Comparison of ENCODE assay signal across 8 mouse cellular contexts in genomic region chr11:93994531-93994930, GRCm38 (mm10). TPM values are rescaled to one million over a fixed set of nuclear protein-coding genes. Genes with fewer than 3 reads are reported as not detected.
DNase-seq lines count a peak whose midpoint lies in the region; ATAC-seq and TF ChIP-seq lines count a peak whose summit lies in the region.

No protein-coding gene starts in this region.

- no peaks in the 10 kb centered on the region for H3K27me3 ChIP-seq in ES-Bruce4 (ENCODE audit: control insufficient read depth, insufficient read depth, low read length, poor library complexity, severe bottlenecking)
- no peaks in the 10 kb centered on the region for H3K27me3 ChIP-seq in heart, embryonic 11.5 days (ENCODE audit: control insufficient read depth, insufficient read depth, low read length)
- H3K27me3 ChIP-seq in liver, postnatal 0 days (ENCODE audit: insufficient read depth, low read length), result no peaks in the 10 kb centered on the region

- H3K4me2 ChIP-seq in heart, embryonic 11.5 days, result peak overlapping the region; percentile 65
- peak overlapping the region; percentile 76 for H3K4me2 ChIP-seq in liver, postnatal 0 days (ENCODE audit: low read depth, low read length)

- no peaks in the 10 kb centered on the region for H3K36me3 ChIP-seq in ES-Bruce4 (ENCODE audit: control insufficient read depth, insufficient read depth, low read length, poor library complexity, severe bottlenecking)
- H3K36me3 ChIP-seq in heart, embryonic 11.5 days (ENCODE audit: control insufficient read depth, insufficient read depth, low read length), result no peaks in the 10 kb centered on the region
- no peaks in the 10 kb centered on the region for H3K36me3 ChIP-seq in liver, postnatal 0 days (replicated peaks; ENCODE audit: insufficient read depth, low read length)

- H3K9me3 ChIP-seq in ES-Bruce4 (replicated peaks; ENCODE audit: control insufficient read depth, insufficient read depth, low read length, poor library complexity, severe bottlenecking), result no peaks in the 10 kb centered on the region
- H3K9me3 ChIP-seq in heart, embryonic 11.5 days (replicated peaks; ENCODE audit: control insufficient read depth, low read length), result no peaks in the 10 kb centered on the region
- H3K9me3 ChIP-seq in liver, postnatal 0 days (ENCODE audit: low read length), result no peaks in the 10 kb centered on the region

- ATAC-seq in heart, embryonic 11.5 days (replicated peaks; ENCODE audit: insufficient number of reproducible peaks, low FRiP score, low TSS enrichment), result no peak
- ATAC-seq in liver, postnatal 0 days, result no peak

- TF ChIP-seq POLR2A in ES-Bruce4 (IDR thresholded peaks at IDR 0.05; ENCODE audit: insufficient read depth, low read length), result no peak

- peak overlapping the region; percentile 92 for H3K9ac ChIP-seq in ES-Bruce4 (ENCODE audit: low read depth, poor library complexity, severe bottlenecking)
- H3K9ac ChIP-seq in heart, embryonic 11.5 days (ENCODE audit: low read depth, low read length), result peak overlapping the region; percentile 86
- H3K9ac ChIP-seq in liver, postnatal 0 days (replicated peaks), result peak overlapping the region; percentile 76

- peak overlapping the region; percentile 99; the same call in 1 of the 2 replicates for H3K4me3 ChIP-seq in ES-Bruce4 (ENCODE audit: low read depth, low read length)
- H3K4me3 ChIP-seq in heart, embryonic 11.5 days (ENCODE audit: low read depth, low read length), result peak overlapping the region; percentile 69
- peak overlapping the region; percentile 96 for H3K4me3 ChIP-seq in liver, postnatal 0 days (ENCODE audit: low read depth, low read length)

- no peak for TF ChIP-seq EP300 in ES-Bruce4 (IDR thresholded peaks at IDR 0.05; ENCODE audit: insufficient read depth, low read depth, low read length)
- TF ChIP-seq EP300 in liver, postnatal 0 days (IDR thresholded peaks at IDR 0.05; ENCODE audit: low read depth), result no peak

- no peak for TF ChIP-seq CTCF in ES-Bruce4 (IDR thresholded peaks at IDR 0.05; ENCODE audit: low read depth, low read length)
- TF ChIP-seq CTCF in liver, postnatal 0 days (IDR thresholded peaks at IDR 0.05; ENCODE audit: low read depth), result no peak

- H3K4me1 ChIP-seq in ES-Bruce4 (ENCODE audit: control insufficient read depth, insufficient read depth, low read length), result peaks cover 2% of the 10 kb centered on the region
- H3K4me1 ChIP-seq in heart, embryonic 11.5 days (ENCODE audit: control insufficient read depth, insufficient read depth, low read length), result peaks cover 21% of the 10 kb centered on the region
- H3K4me1 ChIP-seq in liver, postnatal 0 days (ENCODE audit: insufficient read depth), result peaks cover 18% of the 10 kb centered on the region

- peak; percentile 89 for DNase-seq in heart, adult 11 months
- no peak for DNase-seq in heart, postnatal 4 days
- DNase-seq in liver, postnatal 0 days, result no peak
- no peak for DNase-seq in natural killer cell, adult 2 months (ENCODE audit: low spot score in 2 of 2)
- no peak for DNase-seq in thymus, postnatal 36 days
- DNase-seq in spleen, adult 18-20 months, result no peak

- peak overlapping the region; percentile 90 for H3K27ac ChIP-seq in ES-Bruce4 (ENCODE audit: insufficient read depth, low read length)
- peak overlapping the region; percentile 99 for H3K27ac ChIP-seq in heart, embryonic 11.5 days (ENCODE audit: low read depth, low read length)
- peak overlapping the region; percentile 99 for H3K27ac ChIP-seq in liver, postnatal 0 days (ENCODE audit: low read depth)

- 49% methylated on average over 5 of the region's 5 CpGs for WGBS in heart, embryonic 11.5 days (ENCODE audit: insufficient replicate concordance)
- WGBS in liver, postnatal 0 days (ENCODE audit: insufficient replicate concordance), result 47% methylated on average over 5 of the region's 5 CpGs

RNA-seq across cellular contexts. Expression of gene Spag9, which starts 1.4 kb away (rescaled TPM):
- 100 to 1,000 TPM; 139 to 146 TPM for total RNA-seq in heart, postnatal 4 days (2021)
- polyA plus RNA-seq in ES-Bruce4 (2011; ENCODE audit: insufficient read depth, insufficient read length, low read depth, missing spikeins), result 42.5 and 45.7 TPM in 2 replicates
- 38.1 and 40.4 TPM in 2 replicates for polyA plus RNA-seq in heart, embryonic 11.5 days (2014; fragmentation: Nextera tagmentation; extraction: Ambion mirVana)
- 21.3 and 22.8 TPM in 2 replicates for polyA plus RNA-seq in liver, postnatal 0 days (2015; fragmentation: Nextera tagmentation; extraction: Ambion mirVana)

RNA-seq across cellular contexts. Expression of gene Nme1, which starts 26.2 kb away (rescaled TPM):
- total RNA-seq in heart, postnatal 4 days (2021), result 10 to 100 TPM; 32.7 to 37.8 TPM
- 39.2 and 50.4 TPM in 2 replicates for polyA plus RNA-seq in ES-Bruce4 (2011; ENCODE audit: insufficient read depth, insufficient read length, low read depth, missing spikeins)
- polyA plus RNA-seq in heart, embryonic 11.5 days (2014; fragmentation: Nextera tagmentation; extraction: Ambion mirVana), result 135 and 136 TPM in 2 replicates
- 73.5 and 84.8 TPM in 2 replicates for polyA plus RNA-seq in liver, postnatal 0 days (2015; fragmentation: Nextera tagmentation; extraction: Ambion mirVana)

RNA-seq across cellular contexts. Expression of gene Gm20390, which starts 26.4 kb away (rescaled TPM):
- 10 to 100 TPM; 45.3 to 56.6 TPM for total RNA-seq in heart, postnatal 4 days (2021)
- polyA plus RNA-seq in ES-Bruce4 (2011; ENCODE audit: insufficient read depth, insufficient read length, low read depth, missing spikeins), result 150 and 167 TPM in 2 replicates
- polyA plus RNA-seq in heart, embryonic 11.5 days (2014; fragmentation: Nextera tagmentation; extraction: Ambion mirVana), result 308 and 315 TPM in 2 replicates
- 143 and 158 TPM in 2 replicates for polyA plus RNA-seq in liver, postnatal 0 days (2015; fragmentation: Nextera tagmentation; extraction: Ambion mirVana)

RNA-seq across cellular contexts. Expression of gene Nme2, which starts 38.5 kb away (rescaled TPM):
- total RNA-seq in heart, postnatal 4 days (2021), result 1,000 to 10,000 TPM in 1 of 2 experiments, 100 to 1,000 TPM in 1; 991 to 1,141 TPM
- polyA plus RNA-seq in ES-Bruce4 (2011; ENCODE audit: insufficient read depth, insufficient read length, low read depth, missing spikeins), result 523 and 530 TPM in 2 replicates
- 277 and 316 TPM in 2 replicates for polyA plus RNA-seq in heart, embryonic 11.5 days (2014; fragmentation: Nextera tagmentation; extraction: Ambion mirVana)
- 166 and 188 TPM in 2 replicates for polyA plus RNA-seq in liver, postnatal 0 days (2015; fragmentation: Nextera tagmentation; extraction: Ambion mirVana)
